Mouse (Mus musculus) thymus, adult 2 months (tissue): ENCODE measurements around the gene Vav3.

Source experiments
- CTCF ChIP-seq: fragments of 200-500 bp; IDR thresholded peaks from 2 replicates; pipeline ENCODE4 v1.5.1; 2012; ENCODE audit warnings: mild to moderate bottlenecking, control low read depth, low read length, moderate library complexity, borderline replicate concordance; ENCODE audit not compliant: control insufficient read depth, poor library complexity, insufficient read depth; ENCODE audit errors: extremely low read depth
- POLR2A ChIP-seq: fragments of 200-500 bp; IDR thresholded peaks from 2 replicates; pipeline ENCODE4 v1.6.1; 2012; ENCODE audit warnings: mild to moderate bottlenecking, low read length, control low read depth, moderate library complexity; ENCODE audit not compliant: control insufficient read depth, poor library complexity, insufficient read depth; ENCODE audit errors: extremely low read depth

GRCm38 (mm10) chr3:109651479-109651878, 311.0 kb downstream of the Vav3 start:
- no peak for TF ChIP-seq CTCF
- no peak for TF ChIP-seq POLR2A
